Mouse (Mus musculus) thymus, postnatal 10 days (tissue): ENCODE data around the gene Musk.

Experiments used
- DNase-seq, 2 experiments: peaks; one replicate each; pipeline ENCODE4 v3.0.0; 2021; ENCODE audit warnings: low spot score in 2 of 2

The Musk gene

DNA sequence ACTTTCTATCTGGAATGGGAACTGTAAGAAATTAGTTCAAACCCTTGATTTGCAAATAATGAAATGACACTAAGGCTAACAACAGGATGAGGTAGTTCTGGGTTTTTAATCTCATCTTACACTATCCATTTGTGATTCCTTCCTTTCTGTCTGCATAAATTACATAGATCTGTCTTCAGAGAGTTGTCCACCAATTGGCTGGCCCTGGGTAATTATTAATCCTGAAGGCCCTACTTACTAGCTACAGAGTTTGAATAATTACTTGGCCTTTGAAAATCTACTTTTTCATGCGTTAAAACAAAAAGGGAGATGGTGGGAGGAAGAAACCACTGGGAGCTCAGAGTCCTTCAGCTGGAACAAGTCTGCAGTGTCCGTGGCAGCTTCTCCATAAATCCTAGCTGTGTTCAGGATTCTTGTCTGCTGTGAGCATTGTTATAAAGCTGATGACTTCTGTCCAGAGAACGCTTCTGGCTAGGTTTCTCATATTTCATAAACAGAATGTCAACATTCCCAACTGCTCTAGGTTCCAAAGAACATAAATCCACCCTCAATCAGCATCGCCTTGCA, 29.3 kb downstream of the Musk start:
- no peak for DNase-seq

DNA sequence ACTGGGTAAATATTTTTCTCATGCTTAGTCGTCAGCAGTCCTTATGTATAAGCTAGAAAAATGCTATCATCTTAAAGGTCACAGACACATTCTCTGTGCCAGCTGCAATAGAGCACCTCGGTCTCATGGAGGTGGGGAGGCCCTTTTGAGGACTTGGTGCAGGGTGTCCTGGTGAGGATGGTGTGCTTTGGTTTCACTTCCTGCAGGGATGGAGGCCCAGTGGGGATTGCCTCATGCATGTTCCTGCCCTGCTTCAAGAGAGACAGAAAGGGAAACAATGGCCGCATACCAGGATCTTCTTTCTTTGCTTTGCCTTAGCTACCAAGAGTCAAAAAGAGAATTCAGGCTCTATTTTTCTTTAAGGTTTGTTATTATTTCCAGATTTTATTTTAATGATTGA, 31.8 kb downstream of the Musk start:
- DNase-seq = no peak

DNA sequence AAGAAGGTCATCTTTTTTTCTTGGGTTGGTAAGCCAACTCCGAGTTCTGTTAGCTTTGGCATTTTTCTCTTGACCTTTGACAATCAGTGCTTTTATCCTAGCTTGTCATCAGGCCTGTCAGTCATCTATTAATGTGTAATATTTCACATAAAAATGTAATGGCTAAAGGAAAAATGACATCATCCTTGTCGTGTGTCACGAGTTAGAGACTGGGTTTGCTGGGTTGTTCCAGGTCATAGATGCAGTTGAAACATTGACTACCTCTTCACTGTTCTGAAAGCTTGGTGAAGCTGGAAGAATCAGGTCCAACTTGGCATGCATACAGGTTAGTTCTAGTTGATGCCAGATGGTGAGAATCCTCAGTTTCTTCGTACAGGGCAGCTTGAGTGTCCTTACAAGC, 34.5 kb downstream of the Musk start:
- no peak for DNase-seq

DNA sequence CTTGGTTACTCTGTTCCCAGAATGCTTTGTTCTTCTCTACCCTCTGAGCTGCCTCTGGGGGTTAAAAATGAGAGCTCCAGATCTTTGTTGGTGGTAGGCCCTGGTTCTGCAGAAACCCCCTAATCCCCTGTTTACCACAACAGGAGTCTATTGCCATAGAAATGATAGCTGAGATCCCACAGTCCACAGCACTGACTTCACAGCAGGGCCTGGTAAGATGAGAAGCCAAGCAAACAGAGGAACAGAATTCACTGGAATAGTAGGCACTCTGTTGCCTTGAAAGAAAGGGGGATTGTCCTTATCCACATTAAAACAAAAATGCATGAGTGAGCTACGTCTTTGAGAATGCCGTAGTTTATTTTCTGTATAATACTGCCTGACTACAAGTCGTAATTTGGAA, 41.0 kb downstream of the Musk start:
- no peak for DNase-seq

DNA sequence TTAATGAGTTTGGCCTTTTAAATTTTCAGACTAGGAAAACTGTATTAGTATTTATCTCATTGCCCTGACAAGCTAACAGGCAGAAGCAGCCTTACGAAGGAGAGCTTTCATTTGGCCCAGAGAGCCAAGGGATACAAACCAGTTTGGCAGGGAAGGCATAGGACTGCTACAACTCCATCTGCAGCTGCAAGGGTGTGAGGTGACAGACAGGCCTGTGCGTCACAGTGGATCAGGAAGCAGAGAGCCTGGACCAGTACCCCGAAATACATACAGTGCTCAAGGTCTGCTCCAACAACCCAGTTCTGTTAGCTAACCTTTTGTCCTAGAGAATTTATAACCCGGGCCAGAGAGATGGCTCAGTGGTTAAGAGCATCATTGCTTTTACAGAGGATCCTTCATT, 42.5 kb downstream of the Musk start:
- no peak for DNase-seq

DNA sequence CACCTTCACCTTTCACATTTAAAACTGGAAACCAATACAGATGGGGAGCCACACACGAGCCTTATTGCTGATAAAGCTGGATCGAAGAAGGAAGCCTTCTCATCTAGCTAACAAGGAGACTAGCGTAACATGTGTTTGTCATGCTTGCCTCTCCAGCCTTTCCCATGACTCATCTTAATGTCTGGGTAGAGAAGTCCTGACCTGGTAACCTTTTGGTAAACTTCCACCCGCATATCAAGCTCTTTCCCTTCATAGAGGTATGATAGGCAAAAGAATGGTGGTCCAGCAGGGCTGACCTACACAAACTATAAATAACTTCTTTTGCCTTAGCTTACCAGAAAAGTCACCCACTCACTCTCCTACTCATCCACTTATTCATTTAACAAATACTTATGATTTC, 44.3 kb downstream of the Musk start:
- no peak for DNase-seq

DNA sequence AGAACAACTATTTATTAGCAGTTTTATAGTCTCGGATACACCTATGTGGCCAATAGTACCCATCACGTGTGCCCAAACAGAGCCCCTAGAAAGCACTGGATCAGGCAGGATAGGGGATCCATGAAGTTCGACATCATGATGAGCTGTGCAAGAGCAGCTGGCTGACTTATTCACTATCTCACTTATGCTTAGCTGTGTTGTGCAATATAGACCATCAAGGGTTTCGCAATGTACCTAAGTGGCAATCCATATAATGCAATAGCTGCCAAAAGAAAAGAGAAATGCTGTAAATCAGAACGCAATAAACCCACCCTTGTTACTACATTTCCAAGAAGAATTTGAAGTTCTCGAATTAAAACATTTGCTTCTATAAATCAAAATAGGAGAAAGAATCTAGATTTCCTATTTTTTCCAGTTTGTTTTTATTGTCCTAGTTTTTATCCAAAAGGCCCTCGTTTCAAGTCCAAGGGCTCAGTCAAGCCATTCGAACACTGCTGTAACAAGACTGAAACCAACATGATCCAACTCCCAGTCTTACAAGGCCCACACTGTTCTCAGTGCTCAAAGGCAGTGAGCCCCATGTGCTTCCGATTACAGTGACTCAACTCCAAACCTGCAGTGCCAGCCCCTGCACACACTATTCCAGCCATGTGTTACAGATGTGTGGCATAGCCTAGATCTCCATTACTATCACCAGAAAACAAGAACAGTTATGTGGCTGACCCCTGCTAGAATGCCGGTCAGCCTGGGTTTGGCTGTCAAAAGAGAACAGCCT, 45.3 kb downstream of the Musk start:
- no peak for DNase-seq

DNA sequence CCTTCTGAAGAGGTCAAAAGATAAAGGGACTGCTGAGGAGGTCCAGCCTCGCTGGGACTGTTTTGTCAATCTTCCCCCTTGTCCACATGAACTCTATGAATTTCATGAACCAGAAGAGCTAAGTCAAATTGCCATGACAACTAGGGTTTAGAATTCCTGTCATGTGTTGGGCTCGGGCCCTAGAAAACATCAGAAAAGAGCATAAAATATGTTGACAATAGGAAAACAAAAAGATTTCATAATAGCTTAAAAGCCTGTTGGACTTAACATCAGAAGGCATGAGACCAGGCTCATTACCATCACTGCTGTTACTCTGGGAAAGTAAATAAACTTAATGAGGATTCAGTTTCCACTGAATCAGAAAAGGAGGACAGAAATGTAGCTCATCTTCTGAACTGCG, 46.6 kb downstream of the Musk start:
- no peak for DNase-seq

DNA sequence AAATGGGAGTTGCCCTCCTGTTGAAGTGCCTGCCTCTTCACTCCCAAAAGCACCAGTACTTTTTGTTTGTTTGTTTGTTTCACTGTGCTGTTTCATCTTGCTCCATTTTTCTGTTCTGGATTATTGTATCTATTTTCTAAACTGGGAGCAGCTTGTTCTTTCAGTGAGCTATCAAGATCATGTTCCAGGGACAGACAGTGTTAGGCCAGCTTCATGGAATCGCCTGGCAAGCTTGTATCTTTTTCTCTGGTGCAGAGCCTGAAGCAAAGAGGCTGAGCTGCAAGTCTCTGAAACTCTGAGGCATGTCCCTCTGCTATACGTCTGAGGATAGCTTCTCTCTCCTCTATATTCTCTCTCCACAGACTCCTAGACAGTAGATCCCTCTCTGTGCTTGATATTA, 50.5 kb downstream of the Musk start:
- DNase-seq = no peak

DNA sequence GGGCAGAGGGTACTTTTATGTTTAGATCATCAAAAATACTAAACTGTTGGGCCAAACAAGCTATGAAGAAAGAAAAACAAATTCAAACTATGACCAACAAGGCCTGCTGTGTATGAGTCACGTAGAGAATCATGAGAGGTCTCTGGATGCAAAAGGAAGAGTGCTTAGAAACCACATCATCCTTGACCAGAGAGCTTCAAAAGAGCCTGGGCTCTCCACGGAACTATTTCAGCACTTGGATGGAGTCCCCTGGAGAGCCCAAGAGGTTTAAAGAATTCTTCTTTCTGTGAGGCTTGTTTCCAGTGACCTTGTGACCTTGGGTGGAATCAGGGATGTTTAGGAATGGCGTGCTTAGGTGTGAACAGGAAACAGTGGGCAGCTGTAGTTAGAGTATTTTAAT, 53.5 kb downstream of the Musk start:
- no peak for DNase-seq

DNA sequence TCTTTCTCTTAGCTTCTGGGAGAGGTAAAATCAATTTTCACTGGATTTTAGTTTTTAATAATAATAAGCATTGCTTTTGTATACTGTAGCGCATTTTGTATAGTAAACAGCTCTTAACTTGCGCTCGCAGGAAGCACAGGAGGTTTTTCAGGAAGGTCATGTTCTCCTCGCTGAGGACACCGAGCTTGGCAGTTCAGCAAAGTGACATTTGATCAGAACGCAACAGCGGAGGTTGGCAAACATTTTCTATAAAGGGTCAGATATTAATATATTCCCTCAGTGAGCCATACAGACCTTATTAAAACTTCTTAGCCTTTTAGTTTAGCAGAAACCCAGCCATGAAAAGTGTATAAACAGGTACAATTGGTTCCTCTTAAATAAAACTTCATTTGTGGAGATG, 64.4 kb downstream of the Musk start:
- DNase-seq = no peak

DNA sequence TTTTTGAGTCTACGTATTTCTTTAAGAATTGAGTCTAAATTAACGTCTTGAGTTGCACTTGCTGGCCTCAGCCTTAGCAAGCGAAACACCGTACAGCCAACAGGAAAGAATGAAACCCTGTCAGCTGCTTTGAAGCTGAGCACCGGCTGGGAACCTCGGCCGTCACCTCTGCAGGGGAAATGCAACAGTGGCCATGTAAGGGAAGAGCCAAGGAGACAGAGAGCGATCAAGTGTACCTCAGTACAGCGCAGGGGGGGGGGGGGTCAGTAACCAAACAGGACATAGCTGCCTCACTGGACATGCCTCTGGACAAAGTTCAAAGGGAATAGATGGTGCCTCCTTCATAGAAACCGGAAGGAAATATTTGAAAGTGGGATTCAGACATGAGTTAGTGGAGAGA, 65.4 kb downstream of the Musk start:
- DNase-seq = no peak

DNA sequence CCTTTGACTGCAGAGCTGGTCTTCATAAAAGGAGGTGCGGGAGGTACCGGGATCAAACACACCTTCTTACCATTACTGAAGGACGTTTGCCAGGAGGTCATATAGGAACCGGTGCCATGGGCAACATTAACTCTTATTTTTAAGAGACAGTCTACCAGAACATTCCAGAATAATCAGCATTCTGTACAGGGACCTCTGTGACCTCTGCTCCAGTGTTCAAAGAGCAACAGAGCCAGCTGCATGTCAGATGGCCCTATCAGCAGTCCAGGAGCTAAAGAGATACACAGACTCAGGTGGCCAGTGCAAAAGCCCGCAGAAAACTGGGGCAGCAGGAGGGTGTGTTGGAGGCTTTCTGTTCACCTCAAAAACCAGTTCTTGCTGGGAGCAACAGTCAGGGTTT, 65.8 kb downstream of the Musk start:
- no peak for DNase-seq

DNA sequence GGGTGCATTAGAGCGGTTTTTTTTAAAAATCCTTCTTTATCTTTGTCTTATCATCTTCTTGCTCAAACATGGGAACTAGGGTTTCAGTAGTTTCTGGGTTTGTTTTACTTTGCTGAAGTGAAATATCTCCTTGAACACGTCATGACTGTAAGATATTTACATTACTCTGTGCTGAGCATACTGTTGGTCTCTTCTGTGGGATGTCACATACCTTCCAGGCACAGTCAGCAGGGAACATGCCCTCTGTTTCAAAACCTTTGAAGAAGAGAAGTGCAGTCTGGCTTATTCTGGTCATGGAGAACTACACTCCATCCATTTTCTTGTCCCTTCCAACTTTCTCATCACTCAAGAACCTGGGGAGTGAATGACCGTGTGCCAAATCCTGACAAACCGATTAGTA, 73.2 kb downstream of the Musk start:
- no peak for DNase-seq

DNA sequence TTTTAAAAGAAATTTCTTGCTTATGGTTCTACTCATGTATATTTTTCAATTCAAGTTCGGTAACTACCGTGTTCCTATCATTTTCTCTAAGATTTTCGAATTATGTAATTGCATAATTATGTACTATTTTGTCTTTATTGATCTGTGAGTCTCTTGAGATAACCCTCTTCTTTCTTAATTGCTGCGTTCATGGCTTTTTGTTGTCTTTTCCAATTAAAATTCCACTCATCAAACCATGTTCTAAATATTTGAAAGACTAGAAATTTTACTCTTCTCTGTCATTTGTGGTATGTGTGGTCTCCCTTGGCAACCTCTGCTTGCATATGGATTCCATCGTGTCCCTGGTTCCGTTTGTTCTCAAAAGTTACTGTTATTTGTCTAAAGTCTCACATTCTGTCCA, 79.6 kb downstream of the Musk start:
- DNase-seq = no peak

DNA sequence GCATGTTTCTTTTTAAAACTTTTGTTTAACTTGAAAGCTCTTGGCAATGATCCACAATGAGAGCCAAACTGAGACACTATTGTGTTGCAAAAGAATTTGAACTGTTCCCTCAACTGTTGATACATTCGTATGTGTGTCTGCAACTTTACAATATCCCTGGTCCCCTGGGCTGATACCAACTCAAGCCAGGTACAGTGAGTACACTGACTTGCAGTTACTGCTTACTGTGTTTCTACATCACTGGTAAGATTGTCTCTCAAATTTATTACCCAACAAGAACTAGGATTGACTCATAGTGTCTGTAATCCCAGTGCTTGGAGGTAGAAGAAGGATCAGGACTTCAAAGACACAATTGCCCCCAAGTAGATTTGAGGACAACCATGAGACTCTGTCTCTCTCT, 85.3 kb downstream of the Musk start:
- DNase-seq = no peak

DNA sequence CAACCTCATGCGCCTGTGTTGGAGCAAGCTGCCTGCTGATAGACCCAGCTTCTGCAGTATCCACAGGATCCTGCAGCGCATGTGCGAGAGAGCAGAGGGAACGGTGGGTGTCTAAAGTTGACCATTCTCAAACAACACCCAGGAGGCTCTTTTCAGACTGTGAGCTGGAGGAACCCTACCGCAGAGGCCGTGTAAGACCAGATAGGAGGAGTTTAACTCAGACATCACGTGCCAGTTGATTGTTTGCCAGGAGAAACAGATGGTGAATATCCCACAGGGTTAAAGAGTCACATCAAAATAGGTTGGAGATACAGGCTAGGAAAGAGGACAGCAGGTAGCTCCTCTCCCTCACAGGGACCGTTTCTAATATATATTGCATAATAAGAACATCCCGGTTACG, 87.8 kb downstream of the Musk start:
- no peak for DNase-seq

DNA sequence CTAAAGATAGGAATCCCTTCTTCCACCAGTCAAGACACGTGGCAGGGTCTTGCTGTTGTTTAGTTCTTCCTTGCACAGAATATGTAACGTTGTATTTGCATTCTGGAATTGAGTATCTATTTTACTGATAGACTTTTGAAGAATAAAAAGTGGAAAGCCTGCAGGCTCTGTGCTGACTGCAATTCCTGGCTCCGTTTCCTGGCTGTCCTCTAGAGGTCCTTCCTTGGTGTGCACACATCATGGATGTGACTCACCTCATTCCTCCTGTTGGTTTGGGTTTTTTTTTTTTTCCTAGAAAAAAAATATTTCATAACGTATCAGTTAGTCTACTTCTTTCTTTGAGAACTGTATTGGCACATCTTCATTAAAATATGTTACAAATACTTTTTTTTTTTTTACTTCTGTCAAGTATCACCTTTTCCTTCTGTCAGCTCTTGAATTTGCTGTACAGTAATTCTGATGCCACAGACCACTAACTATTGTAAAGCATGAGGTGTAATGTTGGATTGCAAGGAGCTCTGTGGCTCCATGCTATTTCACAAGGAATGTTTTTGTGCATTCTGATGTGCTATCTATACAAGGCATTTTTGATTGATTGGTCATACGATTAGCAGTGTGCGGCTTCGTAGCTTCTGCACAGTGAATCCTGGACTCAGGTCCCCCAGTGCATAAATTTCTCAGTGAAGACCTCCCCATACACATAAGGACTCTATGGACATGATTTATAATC, 88.5 kb downstream of the Musk start:
- no peak for DNase-seq

DNA sequence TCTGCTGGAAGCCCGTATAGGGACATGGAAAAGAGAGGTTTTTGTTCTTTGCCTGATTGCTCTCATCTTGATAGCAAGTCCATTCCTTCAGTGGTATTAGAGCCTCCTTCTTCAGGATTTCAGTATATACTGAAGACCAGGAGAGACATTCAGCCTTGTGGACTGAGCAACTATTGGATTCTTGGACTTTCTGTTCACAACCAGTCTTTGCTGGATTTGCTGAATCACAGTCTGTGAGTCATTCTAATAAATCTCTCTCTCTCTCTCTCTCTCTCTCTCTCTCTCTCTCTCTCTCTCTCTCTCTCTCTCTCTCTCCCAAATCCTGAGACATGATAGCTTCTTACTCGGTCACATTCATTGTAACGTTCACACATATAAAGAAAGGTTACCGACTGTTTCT, 93.4 kb downstream of the Musk start:
- no peak for DNase-seq

DNA sequence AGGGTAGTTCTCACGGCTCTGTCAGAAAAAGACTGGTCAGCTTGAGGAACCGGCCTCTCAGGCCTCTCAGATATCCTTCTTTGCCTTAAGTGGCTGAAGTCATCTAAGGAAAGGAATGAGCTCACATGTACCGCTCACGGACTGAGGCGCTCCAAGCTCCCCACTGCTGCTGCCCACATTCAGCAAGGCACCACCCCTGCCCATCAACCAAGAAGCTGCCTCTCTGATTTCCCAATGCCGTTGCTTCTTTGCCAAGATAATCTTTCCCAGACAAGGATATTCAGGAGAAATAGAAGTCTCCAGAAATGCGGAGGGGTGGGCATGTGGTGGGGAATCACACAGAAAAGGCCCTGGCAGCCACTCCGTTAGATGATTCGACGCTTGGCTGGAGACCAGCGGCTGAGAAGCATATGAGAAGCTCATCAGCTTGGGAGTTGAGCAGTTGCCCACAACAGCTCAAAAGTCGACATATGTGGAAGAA, 115.1 kb downstream of the Musk start:
- no peak for DNase-seq

DNA sequence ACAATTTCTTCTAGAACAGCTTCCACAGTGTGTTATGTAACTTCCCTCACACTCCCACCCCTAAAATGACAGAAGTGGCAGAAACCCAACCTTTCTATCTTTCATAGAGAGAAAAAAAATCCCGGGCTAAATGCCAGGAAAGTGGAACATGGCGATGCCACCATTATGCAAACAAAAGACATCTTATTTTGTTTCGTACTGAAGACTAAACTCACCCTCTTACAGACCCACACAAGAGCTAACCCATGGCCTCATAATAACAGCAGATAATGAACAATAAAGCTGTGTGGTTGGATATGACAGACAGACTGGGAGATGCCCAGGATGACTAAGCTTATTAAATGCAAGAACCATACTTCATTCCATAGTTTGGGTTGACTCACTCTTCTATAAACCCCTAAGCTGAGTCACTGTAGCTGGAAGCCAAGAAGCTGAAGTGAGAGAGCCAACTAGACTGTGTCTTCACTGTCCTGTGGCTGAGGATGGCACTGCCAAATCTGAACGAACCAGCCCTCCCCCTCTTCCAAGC, 116.3 kb downstream of the Musk start:
- no peak for DNase-seq

DNA sequence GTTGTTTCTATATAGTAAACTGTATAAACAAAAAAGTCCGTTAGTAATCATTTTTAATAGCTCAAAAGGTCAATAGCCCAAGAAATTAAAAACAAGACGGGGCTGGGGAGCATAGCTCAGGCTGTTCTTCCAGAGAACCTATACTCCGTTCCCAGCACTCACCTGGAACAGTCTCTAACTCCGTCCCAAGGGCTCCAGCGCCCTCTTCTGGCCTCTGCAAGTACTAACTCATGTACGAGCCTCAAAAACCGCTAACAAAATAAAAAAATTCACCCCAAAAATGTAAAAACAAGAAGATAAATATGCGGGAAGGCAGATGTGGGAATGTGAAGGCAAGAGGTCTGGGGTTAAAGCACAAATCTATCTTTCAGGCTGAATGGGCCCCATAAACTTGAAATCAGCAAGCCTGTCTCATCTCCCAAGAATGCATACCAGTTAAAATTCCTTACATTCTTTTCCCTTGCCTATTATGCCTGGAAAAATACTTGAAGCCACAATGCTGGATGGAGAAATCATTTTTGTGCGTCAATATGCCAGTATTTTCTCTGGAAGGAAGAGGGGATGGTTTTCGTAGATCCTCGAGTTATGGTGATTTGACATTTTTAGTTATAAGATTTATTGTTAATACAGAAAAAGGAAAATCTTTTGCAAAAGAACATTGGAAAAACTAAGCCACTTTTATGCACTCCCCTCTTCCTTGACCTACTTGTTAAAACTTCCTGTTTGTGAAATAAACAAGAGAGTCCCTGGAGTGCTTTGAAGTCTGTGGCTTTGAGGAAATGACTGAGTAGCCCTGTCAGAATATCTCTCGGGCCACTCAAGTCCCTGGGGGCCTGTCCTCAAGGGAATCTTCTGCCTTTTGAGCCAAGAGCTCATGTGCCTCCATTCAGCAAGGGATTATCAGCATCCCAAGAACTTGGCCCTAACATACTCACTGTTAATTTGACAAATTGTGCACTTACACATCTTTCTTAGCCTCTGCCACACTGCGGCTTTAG, 127.7 kb downstream of the Musk start:
- DNase-seq = no peak
